Mouse (Mus musculus) liver, adult (tissue): ENCODE data around the gene Klhl26.

Experiments used
- GATA4 ChIP-seq: IDR thresholded peaks from 2 replicates; pipeline ENCODE4 v1.6.1; 2014; ENCODE audit warnings: mild to moderate bottlenecking, low read length; ENCODE audit not compliant: insufficient replicate concordance

Klhl26 gene

DNA sequence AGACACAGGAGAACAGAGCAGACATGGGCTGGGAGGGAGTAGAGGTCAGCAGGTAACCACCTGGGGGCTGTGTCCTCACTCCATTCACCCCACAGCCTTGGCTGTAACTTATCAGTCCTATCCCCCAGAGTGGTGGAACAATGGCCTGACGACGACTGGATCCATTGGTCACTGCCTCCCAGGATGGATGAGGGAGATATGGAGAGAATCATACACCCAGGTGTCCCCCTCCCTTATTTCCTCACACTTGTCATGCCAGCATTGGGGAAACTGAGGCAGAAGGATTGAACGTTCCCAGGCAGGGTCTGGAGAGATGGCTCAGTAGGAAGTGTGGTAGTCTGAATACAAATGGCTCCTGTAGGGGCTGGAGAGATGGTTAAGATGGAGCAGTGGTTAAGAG is 35.2 kb downstream of the Klhl26 start:
- no peak for TF ChIP-seq GATA4

DNA sequence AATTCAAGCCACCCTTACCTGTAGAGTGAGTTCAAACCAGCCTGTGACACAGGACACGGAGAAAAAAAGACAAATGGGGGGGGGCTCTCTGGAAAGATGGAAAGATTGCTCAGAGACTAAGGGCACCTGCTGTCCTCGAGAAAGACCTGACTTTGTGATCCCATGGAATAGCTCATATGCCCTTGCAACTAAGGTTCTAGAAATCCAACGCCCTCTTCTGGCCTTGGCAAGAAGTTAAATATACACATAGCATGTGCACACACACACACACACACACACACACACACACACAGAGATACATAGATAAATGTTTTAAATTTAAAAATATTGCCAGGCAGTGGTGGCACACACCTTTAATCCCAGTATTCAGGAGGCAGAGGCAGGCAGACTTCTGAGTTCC is 36.5 kb downstream of the Klhl26 start:
- no peak for TF ChIP-seq GATA4

DNA sequence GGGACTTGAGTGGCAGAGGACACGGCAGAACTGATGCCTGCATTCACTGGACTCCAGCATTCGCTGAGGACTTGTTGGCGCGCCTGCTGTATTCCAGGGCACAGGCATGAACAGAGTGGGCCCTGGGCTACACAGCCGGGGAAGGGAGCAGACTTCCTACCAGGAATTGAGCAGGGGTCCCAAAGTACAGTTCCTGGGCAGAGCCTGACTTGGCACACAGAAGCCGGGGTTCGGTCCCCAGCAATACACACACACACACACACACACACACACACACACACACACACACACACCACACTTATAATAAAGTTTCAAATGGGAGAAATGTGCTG is 37.0 kb downstream of the Klhl26 start:
- no peak for TF ChIP-seq GATA4

DNA sequence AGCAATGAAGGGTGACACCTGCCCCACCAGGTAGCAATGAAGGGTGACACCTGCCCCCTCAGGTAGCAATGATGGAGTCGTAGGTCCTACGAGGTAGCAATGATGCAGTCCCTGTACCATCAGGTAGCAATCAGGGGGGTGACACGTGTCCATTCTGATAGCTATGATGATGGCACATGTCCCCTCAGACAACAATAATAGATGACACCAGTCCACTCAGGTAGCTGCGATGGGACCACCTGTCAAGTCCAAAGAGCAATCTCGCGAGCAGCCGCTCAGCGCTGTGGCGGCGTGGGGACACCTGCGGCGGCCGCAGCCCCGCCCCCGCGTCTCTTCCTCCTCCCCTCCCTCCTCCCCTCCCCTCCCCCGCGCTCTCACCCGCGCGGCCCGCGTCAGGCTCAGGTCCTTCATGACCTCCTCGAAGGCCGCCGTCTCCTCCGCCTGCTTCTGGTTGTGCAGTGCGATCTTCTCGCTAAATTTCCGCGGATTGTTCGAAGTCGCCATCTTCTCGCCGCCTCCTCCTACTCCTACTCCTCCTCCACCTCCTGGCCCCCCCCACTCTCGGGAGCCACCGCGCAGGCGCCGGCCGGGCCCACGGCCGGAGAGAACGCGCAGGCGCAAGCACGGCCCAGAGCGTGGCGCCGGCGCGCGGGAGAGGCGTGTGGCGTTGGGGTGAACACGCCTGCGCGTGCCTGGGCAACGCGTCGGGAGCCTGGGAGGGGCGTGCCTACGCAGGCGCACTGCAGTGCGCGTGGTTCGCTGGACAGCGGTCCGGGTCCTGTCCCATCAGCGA is 37.5 kb downstream of the Klhl26 start, which contains the start of gene Crtc1:
Gene Crtc1, minus strand, starts transcription at position 525 of the 793 bp plus-strand sequence.
- TF ChIP-seq GATA4, result no peak; the same call in 1 of the 2 replicates

DNA sequence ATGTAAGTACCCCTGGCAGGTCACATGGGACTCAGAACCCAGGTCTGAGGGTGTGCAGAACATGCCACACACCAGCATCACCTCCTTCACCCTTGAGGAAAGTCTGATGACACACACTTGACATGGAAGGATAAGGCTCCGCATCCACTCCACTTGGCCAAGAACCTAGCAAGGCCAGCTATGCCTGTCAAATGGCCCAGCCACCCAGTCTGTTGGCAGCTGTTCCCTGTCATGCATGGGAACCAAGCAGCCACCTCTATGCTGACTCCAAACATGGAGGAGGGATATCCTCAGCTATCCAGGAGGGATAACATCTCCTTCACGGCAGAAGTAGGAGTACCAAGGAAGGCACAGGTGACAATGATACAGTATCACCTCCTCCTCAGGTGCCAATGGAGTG is 38.3 kb downstream of the Klhl26 start:
- TF ChIP-seq GATA4, result no peak

DNA sequence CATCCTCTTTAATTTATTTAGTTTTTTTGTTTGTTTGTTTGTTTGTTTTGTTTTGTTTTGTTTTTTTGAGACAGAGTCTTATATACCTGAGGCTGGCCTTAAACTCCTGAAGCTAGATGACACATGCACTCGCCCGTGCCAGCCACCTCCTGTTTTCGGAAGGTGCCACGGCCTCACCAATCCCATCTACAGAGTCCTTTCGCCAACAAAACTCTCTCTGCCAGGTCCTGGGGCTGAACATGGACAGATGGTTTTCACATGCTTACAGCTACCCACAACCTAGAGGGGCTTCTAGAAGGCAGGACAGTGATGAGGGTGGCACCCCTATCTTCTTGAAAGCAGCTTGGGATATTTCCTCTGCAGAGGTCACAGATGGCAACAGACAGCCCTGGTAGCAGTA is 41.6 kb downstream of the Klhl26 start:
- TF ChIP-seq GATA4, result no peak

- no peak for TF ChIP-seq GATA4
Measured at GRCm38 (mm10) chr8:70432991-70433536, 43.7 kb downstream of the Klhl26 start.

DNA sequence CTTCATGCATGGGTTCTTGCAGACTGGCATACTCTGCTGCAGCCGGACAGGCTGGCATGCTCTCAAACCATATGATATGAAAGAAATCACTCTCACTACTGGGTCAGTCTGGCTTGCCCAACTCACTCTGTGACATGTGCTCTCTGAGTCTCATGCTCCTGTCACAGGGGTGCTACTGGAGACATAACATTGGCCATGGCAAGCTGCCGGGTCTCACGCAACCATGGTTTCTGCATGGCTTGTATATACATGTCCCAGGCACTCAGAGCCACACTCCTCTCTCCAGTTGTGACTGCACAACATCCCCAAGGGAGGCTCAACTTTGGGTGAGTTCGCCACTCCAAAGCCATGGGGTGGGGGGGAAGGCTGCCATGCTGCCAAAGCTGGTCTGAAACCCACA is 45.6 kb downstream of the Klhl26 start:
- no peak for TF ChIP-seq GATA4

- no peak for TF ChIP-seq GATA4
Measured at GRCm38 (mm10) chr8:70426300-70426907, 50.4 kb downstream of the Klhl26 start.

- TF ChIP-seq GATA4, result no peak
Measured at GRCm38 (mm10) chr8:70422722-70423121, 54.0 kb downstream of the Klhl26 start.

GRCm38 (mm10) chr8:70421349-70422104 is 55.2 kb downstream of the Klhl26 start:
- no peak for TF ChIP-seq GATA4

DNA sequence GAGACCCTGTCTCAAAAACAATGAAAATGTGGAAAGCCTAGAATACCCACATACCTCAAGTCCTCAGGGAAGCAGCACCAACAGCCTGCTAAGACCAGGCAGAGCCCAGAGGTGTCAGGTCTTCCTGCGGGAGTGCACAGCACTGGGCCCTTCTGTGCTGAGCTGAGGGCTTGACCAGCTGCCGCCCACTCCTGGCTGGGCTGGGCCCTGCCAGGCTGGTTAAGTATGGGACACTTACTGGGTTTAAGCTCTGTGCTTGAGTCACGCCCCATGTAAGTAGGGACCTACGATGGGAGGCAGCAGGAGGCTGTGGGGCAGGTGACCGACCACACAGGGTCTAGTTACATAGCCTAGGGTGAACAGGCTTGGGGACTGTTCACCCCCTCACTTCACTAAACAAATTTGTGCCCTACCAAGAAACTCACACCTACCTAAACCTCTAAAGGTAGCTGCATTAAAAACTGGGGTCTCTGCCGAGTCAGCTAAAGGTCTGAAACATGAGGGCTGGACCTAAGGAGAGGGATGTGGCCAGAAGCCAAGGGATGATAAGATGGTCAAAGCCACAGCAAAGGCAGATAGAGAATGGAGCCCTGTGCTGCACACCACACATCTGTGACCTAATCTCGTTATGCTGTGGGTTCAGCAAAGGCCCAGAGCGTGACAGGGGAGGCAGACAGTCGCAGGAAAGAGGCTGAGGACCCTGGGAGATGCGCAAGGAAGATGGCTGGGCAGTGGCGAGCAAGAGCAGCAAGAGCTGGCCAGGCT is 56.7 kb downstream of the Klhl26 start:
- no peak for TF ChIP-seq GATA4

- TF ChIP-seq GATA4, result no peak
Measured at GRCm38 (mm10) chr8:70418954-70419353, 57.8 kb downstream of the Klhl26 start.

GRCm38 (mm10) chr8:70417914-70418313 is 58.9 kb downstream of the Klhl26 start:
- TF ChIP-seq GATA4, result no peak

DNA sequence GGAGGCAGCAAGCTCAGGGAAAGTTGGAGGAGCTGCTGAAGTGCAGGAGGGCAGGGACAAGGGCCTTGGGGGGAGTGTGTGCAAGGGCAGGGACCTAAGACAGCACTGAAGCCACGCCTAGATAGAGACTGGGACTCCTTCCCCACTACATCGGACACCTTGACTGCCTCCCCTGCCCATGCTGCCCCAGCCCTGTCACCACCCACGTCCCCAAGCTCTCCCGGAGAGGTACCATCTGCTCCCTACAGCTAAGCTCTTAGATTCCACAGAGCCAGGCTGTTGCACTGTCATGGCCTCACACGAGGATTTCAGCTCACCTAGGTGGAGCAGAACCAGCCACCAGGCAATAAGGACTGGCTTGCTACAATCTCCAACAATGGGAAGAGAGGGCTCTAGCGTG is 59.8 kb downstream of the Klhl26 start:
- no peak for TF ChIP-seq GATA4
